Mouse (Mus musculus): ENCODE data around the gene Glrx3.

GRCm38 (mm10) chr7:137436901-137437300, 513 bp upstream of the Glrx3 start:
- TF ChIP-seq POLR2A (IDR thresholded peaks at IDR 0.05; ENCODE audit: borderline replicate concordance, extremely low read depth, insufficient read depth, insufficient read length, poor library complexity, severe bottlenecking) (no peak), CTCF (IDR thresholded peaks at IDR 0.05; ENCODE audit: borderline replicate concordance, extremely low read depth, insufficient read depth, insufficient read length) (no peak)
